Mouse (Mus musculus) induced T-regulatory cell, adult 2 months (primary cell): Measurements from ENCODE around the gene Crtc2.

Experiments used
- DNase-seq: peaks from one replicate; pipeline ENCODE4 v3.0.0-alpha.2; 2012; ENCODE audit warnings: low read depth

The Crtc2 gene

DNA sequence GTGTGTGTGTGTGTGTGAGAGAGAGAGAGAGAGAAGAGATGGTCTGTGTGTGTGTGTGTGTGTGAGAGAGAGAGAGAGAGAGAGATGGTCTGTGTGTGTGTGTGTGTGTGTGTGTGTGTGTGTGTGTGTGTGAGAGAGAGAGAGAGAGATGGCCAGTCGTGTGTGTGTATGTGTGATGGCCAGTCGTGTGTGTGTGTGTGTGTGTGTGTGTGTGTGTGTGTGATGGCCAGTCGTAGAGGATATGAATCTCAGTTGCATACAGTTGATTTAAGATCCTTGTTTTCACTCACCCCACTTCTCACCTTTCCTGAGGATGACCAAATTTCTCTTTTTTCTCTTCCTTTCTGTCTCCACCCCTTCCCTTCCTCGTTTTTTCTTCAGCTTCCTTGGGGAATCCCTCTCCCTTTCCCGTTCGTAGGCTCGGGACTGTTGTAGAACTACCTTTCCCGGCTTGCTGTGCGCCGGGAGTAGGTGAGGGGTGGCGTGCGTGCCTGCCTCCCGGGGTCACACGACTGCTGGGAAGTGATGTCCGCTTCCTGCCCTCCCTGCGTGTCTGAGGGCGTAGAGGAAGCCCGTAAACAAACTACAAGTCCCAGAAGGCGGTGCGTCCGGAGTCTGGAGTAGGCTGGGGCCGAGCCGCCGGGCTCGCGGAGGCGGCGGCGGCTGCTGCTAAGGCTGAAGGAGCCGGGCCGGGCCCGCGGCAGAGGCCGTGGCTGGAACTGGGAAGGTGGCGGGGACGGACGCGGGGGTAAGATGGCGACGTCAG is at the start of gene Crtc2:
Crtc2 (plus strand) TSS at position 511 of the 766 bp plus-strand sequence.
- peak; percentile 95 for DNase-seq

DNA sequence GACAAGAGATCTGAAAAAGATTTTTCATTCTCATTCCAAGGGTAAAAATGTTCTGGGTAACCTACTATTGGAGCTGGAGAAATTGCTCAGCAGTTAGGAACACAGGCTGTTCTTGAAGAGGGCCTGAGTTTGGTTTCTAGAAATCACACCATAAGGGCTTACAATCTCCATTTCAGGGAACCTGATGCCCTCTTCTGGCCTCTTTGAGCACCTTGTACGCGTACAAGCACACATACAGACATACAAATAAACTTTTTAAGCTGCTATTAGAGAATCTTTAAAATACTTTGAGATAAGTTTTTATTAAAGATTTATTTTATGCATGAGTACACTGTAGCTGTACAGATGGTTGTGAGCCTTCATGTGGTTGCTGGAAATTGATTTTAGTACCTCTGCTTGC is 49.4 kb upstream of the Crtc2 start:
- DNase-seq = no peak

DNA sequence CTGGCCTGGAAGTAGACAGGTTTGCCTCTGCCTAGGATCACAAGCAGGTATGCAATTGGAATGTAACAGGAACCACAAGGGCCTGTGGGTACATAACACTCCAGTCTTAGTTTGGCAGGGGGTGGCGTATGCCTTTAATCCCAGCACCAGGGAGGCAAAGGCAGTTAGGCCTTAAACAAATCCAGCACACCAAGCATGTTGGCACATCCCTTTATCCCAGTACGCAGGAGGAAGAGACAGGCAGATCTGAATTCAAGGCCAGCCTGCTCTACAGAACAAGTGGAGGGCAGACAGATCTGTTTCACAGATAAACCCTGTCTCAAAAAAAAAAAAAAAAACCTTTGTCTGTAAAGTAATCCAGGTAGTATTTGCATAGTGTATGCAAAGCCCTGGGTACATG is 45.3 kb upstream of the Crtc2 start:
- no peak for DNase-seq

DNA sequence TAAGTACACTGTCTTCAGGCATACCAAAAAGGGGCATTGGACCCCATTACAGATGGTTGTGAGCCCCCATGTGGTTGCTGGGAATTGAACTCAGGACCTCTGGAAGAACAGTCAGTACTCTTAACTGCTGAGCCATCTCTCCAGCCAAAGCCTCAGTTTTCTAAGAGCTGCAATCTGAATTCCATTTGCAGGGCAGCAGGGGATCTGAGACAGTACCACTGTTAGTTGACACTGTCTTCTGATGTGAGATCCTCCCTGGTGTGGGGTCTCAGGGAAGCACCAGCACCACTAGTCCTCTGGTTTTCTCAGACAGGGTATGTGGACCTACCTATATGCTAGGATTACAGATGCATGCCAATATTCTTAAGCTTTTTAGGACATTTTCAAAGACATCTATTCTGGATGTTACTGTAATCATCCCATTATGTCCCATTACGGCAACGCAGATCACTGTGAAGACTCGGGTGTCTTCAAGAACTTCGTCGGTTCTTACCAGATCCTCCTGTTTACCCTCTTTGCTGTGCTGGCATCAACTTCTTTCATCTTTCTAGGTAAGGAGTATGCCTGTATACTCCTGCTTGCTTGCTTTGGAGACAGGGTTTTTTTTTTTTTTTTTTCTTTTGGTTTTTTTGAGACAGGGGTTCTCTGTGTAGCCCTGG is 43.9 kb upstream of the Crtc2 start:
- DNase-seq = no peak

DNA sequence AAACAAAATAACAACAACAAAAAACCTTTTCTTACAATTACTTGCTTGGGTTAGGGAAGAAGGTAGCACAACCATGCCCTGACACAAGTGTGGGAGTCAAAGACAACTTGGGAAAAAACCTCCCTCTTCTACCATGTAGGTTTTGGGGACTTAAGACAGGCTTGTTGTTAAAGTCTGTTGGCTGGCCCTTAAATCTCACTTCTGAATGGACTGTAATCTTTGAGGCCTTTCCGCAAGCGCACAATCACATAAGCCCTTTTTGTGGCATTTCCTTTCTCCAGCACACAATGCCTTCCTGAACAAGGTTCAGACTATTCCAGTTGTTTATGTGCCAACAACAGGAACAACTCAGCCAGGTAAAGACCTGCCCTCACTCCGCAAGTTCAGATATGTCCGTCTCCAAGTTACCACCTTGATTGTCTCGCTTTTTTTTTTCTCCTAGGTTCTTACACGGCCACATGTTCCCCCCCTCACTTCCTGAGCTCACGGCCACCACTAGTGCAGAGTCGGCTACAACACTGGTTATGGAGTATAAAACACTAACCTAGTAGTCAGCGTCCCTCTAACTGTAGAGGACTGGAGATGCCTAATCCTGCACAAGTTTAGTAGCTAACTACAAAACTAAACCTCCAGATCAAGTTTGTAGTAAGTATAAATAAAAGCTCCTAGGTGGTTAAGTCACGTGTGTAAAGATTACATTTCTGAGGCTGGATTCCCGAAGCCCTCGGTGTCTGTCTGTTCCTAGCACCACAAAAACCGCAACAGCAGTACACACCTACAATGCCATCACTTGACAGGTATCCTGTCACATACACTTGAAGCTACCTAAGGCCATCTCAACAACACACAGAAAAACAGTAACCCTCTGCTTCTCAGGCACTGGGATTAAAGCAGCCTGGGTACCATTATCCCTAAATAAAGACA is 42.2 kb upstream of the Crtc2 start:
- peak; percentile 53 for DNase-seq

DNA sequence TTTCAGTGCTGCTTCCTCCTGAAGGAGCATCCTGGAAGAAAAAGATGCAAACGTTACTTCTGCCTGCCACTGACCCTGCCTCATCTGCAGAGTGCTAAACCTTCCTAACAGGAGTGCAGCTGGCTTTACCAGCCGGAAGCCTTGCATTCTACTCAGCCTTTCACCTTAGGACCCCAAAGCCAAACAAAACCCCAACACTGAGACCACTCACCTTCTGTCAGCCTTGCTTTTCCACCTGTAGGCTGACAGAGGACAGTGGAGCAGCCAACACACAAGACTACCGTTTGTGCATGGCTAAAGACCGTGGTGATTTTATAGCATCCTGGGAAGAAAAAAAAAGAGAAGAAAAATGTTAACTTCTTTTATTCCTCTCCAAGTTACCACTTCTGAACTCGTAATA is 41.2 kb upstream of the Crtc2 start:
- peak; percentile 34 for DNase-seq

DNA sequence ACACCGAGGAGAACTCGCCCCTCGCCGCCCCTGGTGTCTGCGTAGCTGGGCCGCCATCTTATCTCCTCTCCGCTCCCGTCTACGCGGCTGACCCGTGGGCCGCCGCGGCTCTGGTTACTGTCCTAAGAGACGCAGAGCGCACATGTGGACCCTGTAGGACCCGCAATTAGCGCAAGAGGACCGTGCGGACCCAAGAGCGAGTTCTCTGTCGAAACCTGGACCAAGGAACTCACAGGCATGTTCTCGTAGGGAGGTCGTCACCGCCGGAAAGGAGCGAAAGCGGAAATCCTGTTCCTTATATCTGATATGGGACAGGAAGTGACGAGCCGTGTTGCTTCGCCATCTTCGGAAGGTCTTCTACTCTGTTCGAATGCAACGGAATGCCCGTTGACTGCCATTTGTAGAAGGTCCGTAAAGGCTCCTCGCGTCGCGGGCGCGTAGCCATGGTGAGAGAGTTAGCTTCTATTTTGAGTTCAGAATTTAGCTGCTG is 40.5 kb upstream of the Crtc2 start, which contains the start of the genes Rps27 and Rab13:
Rps27 (minus strand) TSS at position 275 of the 490 bp plus-strand sequence.
Rab13 (plus strand) TSS at position 319 of the 490 bp plus-strand sequence.
- peak; percentile 97 for DNase-seq

DNA sequence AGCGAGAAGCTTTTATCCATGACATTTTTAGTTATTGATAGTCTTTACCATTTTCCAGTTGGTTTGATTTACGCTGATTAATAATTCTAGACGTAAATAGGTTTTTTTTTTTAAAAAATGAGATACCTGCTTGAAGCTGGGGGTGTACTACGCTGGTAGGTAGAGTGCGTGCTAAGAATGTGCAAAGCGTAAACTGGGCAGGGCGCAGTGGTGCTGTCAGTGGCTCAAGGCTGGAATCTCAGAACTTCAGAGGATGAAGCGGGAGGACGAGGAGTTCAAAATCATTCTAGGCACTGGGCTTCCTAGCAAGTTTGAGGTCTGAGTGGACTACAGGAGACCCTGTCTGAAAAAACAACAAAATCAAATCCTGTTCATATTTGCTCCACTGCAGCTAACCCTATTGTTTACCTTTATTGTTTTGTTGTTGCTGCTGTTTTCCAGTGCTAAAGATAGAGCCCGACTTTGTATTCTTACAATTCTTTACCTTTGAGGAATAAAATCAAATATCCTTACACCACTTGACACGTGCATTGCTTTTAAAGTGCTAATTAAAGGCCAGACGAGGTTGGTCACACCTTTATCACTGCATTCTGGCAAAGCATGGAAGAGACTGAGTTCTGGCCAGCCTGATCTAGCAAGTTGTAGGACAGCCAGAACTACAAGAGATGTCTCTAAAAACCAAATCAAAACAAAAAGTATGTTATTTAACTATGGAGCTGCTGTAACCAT is 39.8 kb upstream of the Crtc2 start:
- no peak for DNase-seq

DNA sequence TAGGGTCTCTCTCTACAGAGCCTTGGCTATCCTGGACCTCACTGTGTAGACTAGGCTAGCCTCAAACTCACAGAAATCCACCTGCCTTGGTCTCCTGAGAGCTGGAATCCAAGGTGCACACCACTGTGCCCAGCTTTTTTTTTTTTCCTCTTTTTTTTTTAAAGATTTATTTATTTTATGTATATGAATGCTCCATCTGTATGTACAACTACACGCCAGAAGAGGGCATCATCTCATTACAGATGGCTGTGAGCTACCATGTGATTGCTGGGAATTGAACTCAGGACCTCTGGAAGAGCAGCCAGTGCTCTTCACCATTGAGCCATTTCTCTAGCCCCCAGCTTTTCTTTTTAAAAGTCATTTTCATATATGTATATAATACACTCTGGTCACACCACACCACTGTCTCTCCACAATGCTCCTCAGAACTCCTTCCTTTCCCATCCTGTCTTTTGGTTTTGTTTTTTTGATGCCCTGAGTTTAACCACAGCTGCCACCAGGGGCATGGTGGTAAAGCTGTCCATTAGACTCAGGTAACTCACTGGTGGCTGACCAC is 38.1 kb upstream of the Crtc2 start:
- DNase-seq = peak; percentile 50

DNA sequence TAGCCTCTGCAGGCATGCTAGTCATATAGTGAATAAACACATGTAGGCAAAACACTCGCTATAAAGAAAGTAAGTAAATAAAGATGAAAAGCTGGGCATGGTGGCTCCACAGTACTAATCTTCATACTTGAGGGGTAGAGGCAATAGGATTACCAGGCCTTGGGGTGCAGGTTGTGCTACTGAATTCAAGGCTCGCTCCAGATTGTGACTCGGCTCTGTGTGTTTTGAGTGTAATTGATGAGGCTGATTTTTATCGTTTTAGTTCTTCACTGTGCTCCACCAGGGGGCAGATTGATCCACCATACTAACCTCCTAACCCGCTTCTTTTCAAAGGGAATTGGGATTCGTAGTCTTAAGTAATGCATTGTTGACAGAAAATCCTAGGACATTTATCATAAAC is 33.9 kb upstream of the Crtc2 start:
- DNase-seq = peak; percentile 83

DNA sequence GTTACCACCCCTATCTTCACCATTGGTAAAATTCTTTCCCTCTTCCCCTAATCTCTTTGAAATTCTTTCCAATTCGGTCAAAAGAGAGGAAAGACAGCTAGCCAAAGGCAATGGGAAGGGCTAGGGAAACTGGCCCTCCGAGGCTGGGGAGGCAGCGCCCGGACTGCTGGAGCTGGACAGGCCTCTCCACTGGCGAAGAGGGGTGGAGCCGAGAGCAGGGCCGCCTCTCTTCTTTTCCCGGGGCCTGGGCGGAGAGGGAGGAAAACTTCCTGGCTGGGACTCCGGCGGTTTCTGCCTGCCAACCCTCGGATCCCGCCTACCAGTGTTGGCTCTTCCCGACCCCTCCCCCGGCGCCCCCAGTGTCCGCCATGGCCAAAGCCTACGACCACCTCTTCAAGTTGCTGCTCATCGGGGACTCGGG is 33.4 kb upstream of the Crtc2 start:
- no peak for DNase-seq

DNA sequence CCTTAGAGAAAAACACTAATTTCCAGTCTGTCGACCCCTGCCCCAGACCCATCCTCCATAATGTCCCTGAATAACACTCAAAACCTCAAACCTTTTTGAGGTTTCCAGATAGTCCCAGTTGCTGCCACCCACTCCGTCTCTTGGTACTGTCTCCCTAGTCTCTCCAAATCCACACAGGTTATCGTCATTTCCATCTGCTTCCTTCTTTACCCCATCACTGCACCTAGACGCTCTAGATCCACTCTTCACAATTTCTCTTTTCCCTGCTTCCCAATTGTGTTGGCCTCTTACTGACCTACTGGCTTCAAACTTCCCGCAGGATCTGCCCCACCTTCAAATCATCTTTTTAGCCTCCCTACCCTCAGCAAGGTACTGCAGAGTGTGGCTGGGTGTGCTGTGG is 32.8 kb upstream of the Crtc2 start:
- DNase-seq = no peak

DNA sequence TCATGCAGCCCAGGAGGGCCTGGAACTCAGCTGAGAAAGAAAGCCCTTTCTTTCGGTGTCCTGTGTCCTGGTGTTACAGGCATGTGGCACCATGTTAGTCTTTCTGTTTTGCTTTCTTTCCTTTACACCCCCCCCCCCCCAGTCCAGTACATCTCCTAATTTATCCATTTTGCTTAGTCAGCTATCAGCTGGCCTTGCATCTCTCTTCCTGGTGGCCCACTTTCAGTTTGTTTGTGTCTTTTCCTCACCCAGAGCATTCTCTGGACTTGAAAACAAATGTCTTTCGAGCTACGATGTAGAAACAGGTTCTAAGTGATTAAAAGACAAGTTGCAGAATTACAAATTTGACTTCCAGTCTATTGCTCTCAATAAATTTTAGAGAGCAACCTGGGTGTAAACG is 31.5 kb upstream of the Crtc2 start:
- no peak for DNase-seq

DNA sequence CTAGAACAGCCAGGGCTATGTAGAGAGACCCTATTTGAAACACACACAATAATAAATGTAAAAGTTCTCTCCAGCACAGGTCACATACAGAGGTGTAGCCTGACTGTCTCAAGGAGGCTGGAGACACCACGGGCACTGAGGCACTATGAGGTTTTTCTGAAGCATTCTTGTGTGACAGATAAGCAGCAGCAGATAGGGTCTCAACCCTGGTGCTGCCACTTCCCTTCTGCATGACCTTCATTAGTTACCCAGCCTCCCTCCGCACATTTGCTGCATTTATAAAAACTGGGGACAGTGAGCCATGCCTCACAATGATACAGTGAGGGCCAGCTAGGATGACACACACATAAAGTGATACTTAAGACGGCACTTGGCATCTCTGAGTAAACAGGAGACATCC is 31.0 kb upstream of the Crtc2 start:
- no peak for DNase-seq

DNA sequence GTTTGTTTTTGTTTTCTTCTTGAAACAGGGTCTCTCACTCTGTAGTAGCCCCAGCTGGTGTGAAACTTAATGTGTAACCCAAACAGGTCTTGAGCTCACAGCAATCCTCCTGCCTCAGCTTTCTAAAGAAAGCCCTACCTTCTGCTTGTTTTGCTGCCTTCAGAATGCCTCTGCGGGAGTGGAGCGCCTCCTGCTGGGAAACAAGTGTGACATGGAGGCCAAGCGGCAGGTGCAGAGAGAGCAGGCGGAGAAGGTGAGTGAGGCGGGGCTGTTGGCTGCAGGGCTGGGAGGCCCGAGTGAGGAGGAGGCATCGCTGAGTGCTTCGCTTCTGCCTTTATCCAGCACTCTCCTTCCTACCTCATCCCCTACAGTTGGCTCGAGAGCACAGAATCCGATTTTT is 29.6 kb upstream of the Crtc2 start:
- DNase-seq = no peak

DNA sequence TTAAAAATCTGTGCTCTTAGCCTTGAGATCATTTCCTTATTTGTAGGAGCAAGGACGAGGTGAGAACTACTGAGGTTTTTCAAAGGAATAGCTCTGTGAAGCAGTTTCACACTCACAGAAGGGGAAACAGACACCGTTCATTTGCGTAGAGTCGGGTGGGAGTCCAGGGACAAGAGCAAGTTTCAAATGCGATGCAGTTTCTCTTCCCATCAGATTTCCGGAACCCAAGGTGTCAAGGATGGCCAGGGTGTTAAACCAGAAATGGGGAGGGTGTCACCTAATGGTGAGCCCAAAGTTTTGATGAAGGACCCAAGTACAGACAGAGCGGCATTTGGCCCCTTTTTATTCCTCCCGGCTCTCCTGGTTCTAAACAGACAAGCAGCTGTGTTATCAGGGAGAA is 22.9 kb upstream of the Crtc2 start:
- no peak for DNase-seq

DNA sequence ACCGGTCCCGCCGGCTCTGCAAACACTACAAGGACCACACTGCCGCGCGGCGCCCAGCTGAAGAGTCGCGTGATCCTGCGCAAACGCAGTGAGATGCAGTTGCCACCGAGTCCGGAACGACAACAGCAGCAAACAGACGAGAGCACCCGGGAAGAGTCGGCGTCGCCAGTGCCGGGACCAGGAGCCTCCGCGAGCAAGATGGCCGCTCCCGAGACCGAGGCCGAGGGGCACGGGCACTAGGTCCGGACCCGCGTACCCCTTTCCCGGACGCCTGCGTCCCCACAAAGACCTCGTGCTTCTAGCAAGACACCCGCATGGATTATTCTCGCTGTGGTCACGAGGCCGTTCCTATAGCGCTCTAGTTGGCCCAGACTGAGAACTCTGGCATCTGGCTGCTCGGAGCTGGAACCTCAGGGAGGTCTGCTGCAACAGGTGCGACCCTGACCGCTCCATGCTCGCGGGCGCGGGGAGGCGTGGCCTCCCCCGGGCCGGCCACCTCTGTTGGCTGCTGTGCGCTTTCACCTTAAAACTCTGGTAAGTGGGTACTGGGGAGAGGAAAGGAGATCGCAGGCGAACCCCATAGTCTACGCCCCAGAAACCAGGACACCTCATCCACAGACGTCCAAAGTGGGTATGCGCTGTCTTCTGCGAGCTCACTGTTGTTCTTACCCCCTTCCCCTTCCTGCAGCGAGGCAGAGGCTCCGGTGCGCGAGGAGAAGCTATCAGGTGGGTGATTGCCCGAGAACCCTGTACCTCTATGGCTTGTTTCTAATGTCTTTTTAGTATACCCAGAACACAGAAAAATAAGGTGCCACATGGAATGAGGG is 22.2 kb upstream of the Crtc2 start, which contains the start of gene Jtb:
Jtb (plus strand) TSS at position 91 of the 827 bp plus-strand sequence.
- peak; percentile 95 for DNase-seq

DNA sequence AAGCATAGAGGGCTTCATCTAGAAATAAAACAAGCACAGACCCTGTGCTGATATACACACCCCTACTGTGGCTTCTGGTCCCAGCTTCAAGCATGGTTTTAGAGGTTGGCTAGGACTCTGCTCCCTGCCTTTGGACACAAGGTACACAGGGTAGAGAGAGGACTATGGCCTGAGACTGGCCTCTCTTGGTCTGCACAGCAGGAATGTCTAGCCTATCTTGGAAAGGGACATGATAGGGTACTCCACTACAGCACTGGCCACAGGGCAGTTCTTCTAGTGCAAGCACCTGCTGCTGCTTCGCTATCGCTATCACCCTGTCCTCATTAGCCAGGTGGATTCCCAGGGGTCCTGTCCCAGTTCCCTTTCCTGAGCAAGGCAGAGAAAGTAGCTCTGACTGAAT is 12.7 kb upstream of the Crtc2 start:
- no peak for DNase-seq

DNA sequence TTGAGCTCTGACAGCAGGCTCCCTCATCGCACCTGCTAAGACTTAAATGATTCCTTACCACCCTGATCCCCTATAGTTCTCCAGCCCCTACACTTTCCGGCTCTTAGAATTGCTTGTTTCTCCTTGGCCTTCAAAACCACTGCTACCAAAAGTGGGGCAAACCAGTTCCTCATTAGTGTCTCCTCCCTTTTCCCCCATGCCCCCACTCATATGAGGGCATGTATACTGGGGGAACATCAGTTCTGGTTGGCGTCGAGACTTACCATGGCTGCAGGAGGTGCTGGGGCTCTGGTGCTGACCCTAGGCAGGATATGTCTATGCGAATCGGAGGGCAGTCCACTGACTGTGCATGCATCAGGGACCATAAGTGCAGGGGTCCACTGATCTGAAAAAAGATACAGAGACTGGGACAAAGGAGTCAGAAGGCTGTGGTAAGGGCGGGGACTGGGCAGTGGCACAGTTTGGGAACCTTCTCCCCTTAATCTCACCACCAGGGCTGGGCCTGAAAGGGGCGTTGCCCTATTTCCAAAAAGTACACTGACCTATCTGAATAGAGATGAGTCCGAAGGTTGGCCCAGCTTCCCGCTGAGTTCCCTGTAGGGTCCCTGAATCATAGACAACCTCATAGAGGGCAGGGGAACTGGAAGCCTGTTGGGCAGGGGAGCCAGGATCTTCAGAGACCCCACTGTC is 12.1 kb upstream of the Crtc2 start:
- no peak for DNase-seq
